ENCODE assay signal across 19 mouse cellular contexts in genomic region chr1:135194335-135194734, GRCm38 (mm10). TPM values are rescaled to one million over a fixed set of nuclear protein-coding genes. Genes with fewer than 3 reads are reported as not detected.
A peak's percentile ranks its signal among the peaks of the same experiment; 100 is the strongest.
DNase-seq lines count a peak whose midpoint lies in the region; ATAC-seq and TF ChIP-seq lines count a peak whose summit lies in the region.
"Not testable (repeated sequence)": the region's sequence is repeated elsewhere in the genome, so short reads cannot be mapped to it uniquely, and the experiment has no call there.
"Had no signal": no experiment of that assay in that cellular context is flagged by ENCODE, and none has a peak within 500 bp of the region (broad histone marks: within the 10 kb centered on the region; RNA-seq: fewer than 3 reads in every experiment).

No protein-coding gene starts in this region.

- not testable (repeated sequence) for H3K4me2 ChIP-seq in forebrain, embryonic 14.5 days (ENCODE audit: low read length); stomach, postnatal 0 days (replicated peaks; ENCODE audit: low read depth)

- WGBS in cerebellum, adult 2 months: 6% methylated on average over 5 of the region's 5 CpGs
- 44% methylated on average over 5 of the region's 5 CpGs for WGBS in forebrain, embryonic 14.5 days
- WGBS in kidney, adult 2 months: 77% methylated on average over 5 of the region's 5 CpGs
- WGBS in stomach, postnatal 0 days: 71% methylated on average over 5 of the region's 5 CpGs

- H3K9me3 ChIP-seq in forebrain, embryonic 14.5 days (replicated peaks; ENCODE audit: control insufficient read depth, low read length); stomach, postnatal 0 days (ENCODE audit: control insufficient read depth, low read length): not testable (repeated sequence)

- TF ChIP-seq CTCF in cerebellum, adult 2 months (IDR thresholded peaks at IDR 0.05; ENCODE audit: borderline replicate concordance, insufficient read depth, low read depth, low read length); kidney, adult 2 months (conservative IDR thresholded peaks at IDR 0.05; ENCODE audit: insufficient read depth, insufficient read length, low read depth, low read length); stomach, postnatal 0 days (IDR thresholded peaks at IDR 0.05; ENCODE audit: low read depth): not testable (repeated sequence)

- not testable (repeated sequence) for H3K9ac ChIP-seq in forebrain, embryonic 14.5 days (ENCODE audit: low read length); stomach, postnatal 0 days (ENCODE audit: low read length)

- not testable (repeated sequence) for TF ChIP-seq POLR2A in cerebellum, adult 2 months (IDR thresholded peaks at IDR 0.05; ENCODE audit: borderline replicate concordance, insufficient read depth, low read length); kidney, adult 2 months (IDR thresholded peaks at IDR 0.05; ENCODE audit: low read depth, low read length)

- not testable (repeated sequence) for H3K27ac ChIP-seq in cerebellum, adult 2 months (ENCODE audit: insufficient read depth, low read length); forebrain, embryonic 14.5 days (ENCODE audit: low read depth, low read length); kidney, adult 2 months (ENCODE audit: insufficient read depth, low read depth, low read length)
- 0 out of 2 replicates have a peak overlapping the region, but pooled peaks have one; percentile 24 for H3K27ac ChIP-seq in stomach, postnatal 0 days (replicated peaks)

- not testable (repeated sequence) for H3K4me3 ChIP-seq in cerebellum, adult 2 months (replicated peaks; ENCODE audit: insufficient read depth, low read depth, low read length); forebrain, embryonic 14.5 days (ENCODE audit: low read depth, low read length); kidney, adult 2 months (ENCODE audit: insufficient read depth, low read depth, low read length); stomach, postnatal 0 days (ENCODE audit: low read depth, low read length)

- DNase-seq in ZHBTc4 (ENCODE audit: low read depth, low spot score): peak; percentile 62
- DNase-seq in cerebellum, adult 11 months: peak; percentile 36
- peak; percentile 55 to 75 for DNase-seq in cerebellum, adult 2 months
- peak; percentile 61 for DNase-seq in cerebellum, adult 9-11 months
- peak; percentile 72 to 80 for DNase-seq in cerebellum, postnatal 25 days
- peak; percentile 29 for DNase-seq in forebrain, embryonic 14.5 days (ENCODE audit: low spot score)
- DNase-seq in kidney, adult 2 months: peak; percentile 47
- DNase-seq in stomach, postnatal 0 days (ENCODE audit: low spot score): not testable (repeated sequence)

- H3K36me3 ChIP-seq in forebrain, embryonic 14.5 days (ENCODE audit: control insufficient read depth, insufficient read depth, low read length); kidney, adult 2 months (ENCODE audit: control insufficient read depth, insufficient read depth, low read length); stomach, postnatal 0 days (ENCODE audit: control insufficient read depth, insufficient read depth, low read length): not testable (repeated sequence)

- not testable (repeated sequence) for TF ChIP-seq EP300 in stomach, postnatal 0 days (optimal IDR thresholded peaks at IDR 0.05)

- ATAC-seq in forebrain, embryonic 14.5 days; stomach, postnatal 0 days (ENCODE audit: low FRiP score, low TSS enrichment): not testable (repeated sequence)

- H3K4me1 ChIP-seq in cerebellum, adult 2 months (ENCODE audit: control insufficient read depth, insufficient read depth, low read length); forebrain, embryonic 14.5 days (ENCODE audit: control insufficient read depth, insufficient read depth, low read length); kidney, adult 2 months (ENCODE audit: control insufficient read depth, insufficient read depth, low read length); stomach, postnatal 0 days (replicated peaks; ENCODE audit: control insufficient read depth, insufficient read depth): not testable (repeated sequence)

- not testable (repeated sequence) for H3K27me3 ChIP-seq in cerebellum, adult 2 months (ENCODE audit: control insufficient read depth, insufficient read depth, low read length); forebrain, embryonic 14.5 days (replicated peaks; ENCODE audit: control insufficient read depth, insufficient read depth, low read length); kidney, adult 2 months (replicated peaks; ENCODE audit: control insufficient read depth, insufficient read depth, low read length); stomach, postnatal 0 days (ENCODE audit: control insufficient read depth, insufficient read depth, low read length)

RNA-seq across cellular contexts. Expression of gene Gpr37l1, which starts 26.9 kb away (rescaled TPM):
- polyA plus RNA-seq in cerebellum, adult 2 months (2012; rRNA removed): 555 and 600 TPM in 2 replicates
- polyA plus RNA-seq in forebrain, embryonic 14.5 days (2014; fragmentation: Nextera tagmentation; extraction: Ambion mirVana): 0.24 and 0.33 TPM in 2 replicates
- polyA plus RNA-seq in kidney, adult 2 months (2012; rRNA removed): 0.75 and 0.98 TPM in 2 replicates
- 3.1 and 3.4 TPM in 2 replicates for polyA plus RNA-seq in stomach, postnatal 0 days (2015; fragmentation: Nextera tagmentation; extraction: Ambion mirVana)
- polyA plus RNA-seq: C2C12; CD4-positive, CD25-positive, alpha-beta regulatory T cell, adult 4 months; embryonic facial prominence, embryonic 10.5 days; embryonic facial prominence, embryonic 13.5 days; erythroblast, embryonic 14.5 days; forebrain, embryonic 13.5 days; G1E; heart, embryonic 12.5 days; heart, embryonic 15.5 days; hindbrain, embryonic 10.5 days; kidney, embryonic 14.5 days had no signal

RNA-seq across cellular contexts. Expression of gene Arl8a, which starts 47.7 kb away (rescaled TPM):
- polyA plus RNA-seq in cerebellum, adult 2 months (2012; rRNA removed): 285 and 297 TPM in 2 replicates
- polyA plus RNA-seq in forebrain, embryonic 14.5 days (2014; fragmentation: Nextera tagmentation; extraction: Ambion mirVana): 213 and 251 TPM in 2 replicates
- 95.2 and 107 TPM in 2 replicates for polyA plus RNA-seq in kidney, adult 2 months (2012; rRNA removed)
- polyA plus RNA-seq in stomach, postnatal 0 days (2015; fragmentation: Nextera tagmentation; extraction: Ambion mirVana): 42.2 and 43.9 TPM in 2 replicates

Comparison
In these comparisons a context has a peak if more than half of its experiments do, and no peak if none do; other contexts are left out.
1. RNA of gene Gpr37l1, which starts 26.9 kb away (polyA plus RNA-seq): 555 to 600 TPM in cerebellum, adult 2 months; 3.1 to 3.4 TPM in stomach, postnatal 0 days, 0.75 to 0.98 TPM in kidney, adult 2 months and 0.24 to 0.33 TPM in forebrain, embryonic 14.5 days; every median in the first group is over 100 times any median in the second.